Mouse (Mus musculus) inflammation-experienced regulatory T-cells, adult 16 weeks (primary cell): ENCODE data around the gene Olfr771. TPM values are rescaled to one million over a fixed set of nuclear protein-coding genes. Genes with fewer than 3 reads are reported as not detected.

Experiments used
- polyA plus RNA-seq: library from polyadenylated mRNA; unstranded; fragments of 100-300 nt; shearing (Covaris generic); gene quantifications from one replicate; pipeline ENCODE4 v1.2.1, GENCODE M21; 2017

Gene Olfr771
- polyA plus RNA-seq, result not detected

GRCm38 (mm10) chr10:129164651-129165050 is at the start of gene Olfr771:
TSS of gene Olfr771 (minus strand) at chr10:129164751.

GRCm38 (mm10) chr10:129187319-129187718 is 22.8 kb upstream of the Olfr771 start, which contains the start of gene Olfr773:
TSS of gene Olfr773 (minus strand) at chr10:129187419.

GRCm38 (mm10) chr10:129177821-129178220 is 13.3 kb upstream of the Olfr771 start, which contains the start of gene Olfr772:
TSS of gene Olfr772 (minus strand) at chr10:129177921.

GRCm38 (mm10) chr10:129138898-129139297 is 25.7 kb downstream of the Olfr771 start, which contains the start of gene Olfr770:
TSS of gene Olfr770 (minus strand) at chr10:129138998.

GRCm38 (mm10) chr10:129117761-129118160 is 46.8 kb downstream of the Olfr771 start, which contains the start of gene Olfr769:
TSS of gene Olfr769 (minus strand) at chr10:129117861.

Other genes starting within 250 kb of the Olfr771 start
- gene Rdh5, start 241.9 kb downstream of the Olfr771 start, polyA plus RNA-seq, result 21.9 TPM
- 196 TPM for gene Bloc1s1, start 240.7 kb downstream of the Olfr771 start, polyA plus RNA-seq
- gene Itga7, start 230.9 kb downstream of the Olfr771 start, polyA plus RNA-seq, result 9.1 TPM
- not detected for gene Mettl7b, start 203.8 kb downstream of the Olfr771 start, polyA plus RNA-seq
- gene Olfr9, start 175.3 kb downstream of the Olfr771 start, polyA plus RNA-seq, result not detected
- not detected for gene Olfr763, start 154.0 kb downstream of the Olfr771 start, polyA plus RNA-seq
- gene Olfr764-ps1, start 124.9 kb downstream of the Olfr771 start, polyA plus RNA-seq, result not detected
- gene Olfr765, start 114.8 kb downstream of the Olfr771 start, polyA plus RNA-seq, result not detected
- gene Olfr766-ps1, start 95.8 kb downstream of the Olfr771 start, polyA plus RNA-seq, result not detected
- not detected for gene Olfr767, start 81.8 kb downstream of the Olfr771 start, polyA plus RNA-seq
- gene Olfr768, start 65.4 kb downstream of the Olfr771 start, polyA plus RNA-seq, result not detected
- gene Olfr769, start 46.9 kb downstream of the Olfr771 start, polyA plus RNA-seq, result not detected
- gene Olfr770, start 25.8 kb downstream of the Olfr771 start, polyA plus RNA-seq, result not detected
- not detected for gene Olfr772, start 13.2 kb upstream of the Olfr771 start, polyA plus RNA-seq
- not detected for gene Olfr773, start 22.7 kb upstream of the Olfr771 start, polyA plus RNA-seq
- not detected for gene Olfr774, start 71.5 kb upstream of the Olfr771 start, polyA plus RNA-seq
- gene Olfr775, start 83.7 kb upstream of the Olfr771 start, polyA plus RNA-seq, result not detected
- gene Olfr776, start 94.4 kb upstream of the Olfr771 start, polyA plus RNA-seq, result not detected
- gene Olfr777, start 106.7 kb upstream of the Olfr771 start, polyA plus RNA-seq, result not detected
- gene Olfr780, start 153.4 kb upstream of the Olfr771 start, polyA plus RNA-seq, result not detected
- not detected for gene Olfr781, start 164.1 kb upstream of the Olfr771 start, polyA plus RNA-seq
- gene Olfr782, start 184.1 kb upstream of the Olfr771 start, polyA plus RNA-seq, result not detected
- not detected for gene Olfr784, start 219.3 kb upstream of the Olfr771 start, polyA plus RNA-seq
- gene Olfr785, start 240.7 kb upstream of the Olfr771 start, polyA plus RNA-seq, result not detected